Mouse (Mus musculus) forebrain, embryonic 11.5 days (tissue): ENCODE measurements around the gene Cnnm4. TPM values are rescaled to one million over a fixed set of nuclear protein-coding genes. Genes with fewer than 3 reads are reported as not detected.

ENCODE experiments used
- ATAC-seq: fragments of 200-750 bp; cut with Nextera tagmentation; replicated peaks from 2 replicates; pipeline ENCODE4 v1.8.0; 2017; ENCODE audit warnings: moderate TSS enrichment; ENCODE audit not compliant: low FRiP score
- DNase-seq: peaks from one replicate; pipeline ENCODE4 v3.0.0-alpha.2; 2017; ENCODE audit warnings: low spot score
- H3K27ac ChIP-seq: fragments of 300-500 bp; sonication (generic); 2 replicates; pipeline ENCODE4 v1.5.1; 2014; ENCODE audit warnings: low read depth, low read length
- H3K27me3 ChIP-seq: fragments of 300-500 bp; sonication (generic); 2 replicates; pipeline ENCODE4 v1.6.1; 2014; ENCODE audit warnings: mild to moderate bottlenecking, low read length, mixed read lengths; ENCODE audit not compliant: control insufficient read depth, insufficient read depth
- H3K36me3 ChIP-seq: fragments of 300-500 bp; sonication (generic); 2 replicates; pipeline ENCODE4 v1.6.1; 2014; ENCODE audit warnings: mild to moderate bottlenecking, low read length, moderate library complexity, mixed read lengths; ENCODE audit not compliant: control insufficient read depth, insufficient read depth
- H3K4me1 ChIP-seq: fragments of 300-500 bp; sonication (generic); replicated peaks from 2 replicates; pipeline ENCODE4 v1.6.1; 2014; ENCODE audit warnings: low read length, mixed read lengths; ENCODE audit not compliant: control insufficient read depth, insufficient read depth
- H3K4me2 ChIP-seq: fragments of 300-500 bp; sonication (generic); 2 replicates; pipeline ENCODE4 v1.6.1; 2014; ENCODE audit warnings: low read depth, mild to moderate bottlenecking, low read length, moderate library complexity, mixed read lengths; ENCODE audit not compliant: severe bottlenecking
- H3K4me3 ChIP-seq: fragments of 300-500 bp; sonication (generic); 2 replicates; pipeline ENCODE4 v1.5.1; 2014; ENCODE audit warnings: low read depth, low read length
- H3K9ac ChIP-seq: fragments of 300-500 bp; sonication (generic); 2 replicates; pipeline ENCODE4 v1.6.1; 2014; ENCODE audit warnings: low read length
- H3K9me3 ChIP-seq: fragments of 300-500 bp; sonication (generic); 2 replicates; pipeline ENCODE4 v1.6.1; 2016; ENCODE audit warnings: low read length, mixed read lengths; ENCODE audit not compliant: control insufficient read depth
- WGBS: fragments of 180-500 bp; shearing (Covaris S2); extraction: QIAGEN DNeasy Blood & Tissue Kit; methylation state at CpG from one replicate; pipeline ENCODE4 v1.1.7; 2014; 5-methylcytosine and 5-hydroxymethylcytosine counted together
- polyA plus RNA-seq: library from polyadenylated mRNA; unstranded; fragments of >200 nt; fragmentation: Nextera tagmentation; extraction: Ambion mirVana; gene quantifications from 2 replicates; pipeline ENCODE4 v1.2.1, GENCODE M21; 2014

Cnnm4 gene
- polyA plus RNA-seq, 1 experiment from 2014 or later: 14.6 TPM

DNA sequence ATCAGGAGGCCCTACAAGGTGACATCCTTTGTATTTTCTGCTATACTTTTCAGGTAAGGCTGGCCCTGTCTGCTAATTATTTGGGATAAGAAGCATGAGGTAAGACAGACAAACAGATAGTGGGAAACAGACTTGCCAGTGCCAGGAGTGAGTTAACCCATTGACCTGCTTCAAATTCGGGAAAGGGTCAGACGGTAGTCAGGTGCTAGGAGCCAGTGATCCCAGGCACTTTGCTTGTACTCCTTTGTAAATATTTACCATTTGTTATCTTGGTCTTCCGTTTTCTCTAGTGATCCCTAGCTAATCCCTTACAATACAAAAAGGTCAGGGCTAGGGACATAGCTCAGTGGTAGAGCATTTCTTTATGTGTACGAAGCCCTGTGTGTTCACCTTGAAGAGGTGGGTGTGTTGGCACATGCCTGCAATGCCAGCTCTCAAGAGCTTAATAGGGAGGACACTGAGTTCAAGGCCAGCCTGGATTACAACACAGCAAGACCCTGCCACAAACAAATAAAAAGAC is 5.7 kb upstream of the Cnnm4 start:
- 78% methylated on average over 4 of the region's 4 CpGs for WGBS
- H3K4me3 ChIP-seq: no peak overlapping the region
- no peak overlapping the region for H3K9ac ChIP-seq
- no peak for DNase-seq
- no peaks in the 10 kb centered on the region for H3K36me3 ChIP-seq
- H3K27ac ChIP-seq: no peak overlapping the region
- ATAC-seq: no peak
- no peak overlapping the region for H3K4me2 ChIP-seq
- no peaks in the 10 kb centered on the region; the same call in 1 of the 2 replicates for H3K4me1 ChIP-seq
- H3K27me3 ChIP-seq: no peaks in the 10 kb centered on the region
- no peaks in the 10 kb centered on the region for H3K9me3 ChIP-seq

DNA sequence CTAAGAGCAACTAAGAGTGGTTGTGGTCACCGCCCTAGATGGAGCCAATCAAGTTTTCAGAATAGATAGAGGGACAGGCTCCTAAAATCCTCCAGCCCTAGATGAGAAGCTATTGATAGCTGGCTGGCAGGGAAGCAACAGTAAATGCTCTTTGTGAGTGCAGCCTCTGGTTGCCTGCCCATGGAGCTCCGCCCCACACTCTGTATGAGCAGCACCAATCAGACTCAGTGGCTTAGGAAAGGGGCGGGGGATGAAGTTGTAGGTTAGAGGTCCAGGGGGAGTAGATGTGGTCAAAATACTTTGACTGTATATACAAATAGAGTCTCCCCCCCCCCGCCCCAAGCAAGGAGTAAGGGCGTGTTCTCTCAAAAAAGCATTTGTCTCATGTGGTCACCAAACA is 4.0 kb upstream of the Cnnm4 start:
- H3K4me1 ChIP-seq: no peaks in the 10 kb centered on the region; the same call in 1 of the 2 replicates
- ATAC-seq: no peak
- no peak overlapping the region for H3K27ac ChIP-seq
- no peak for DNase-seq
- no peaks in the 10 kb centered on the region for H3K9me3 ChIP-seq
- no peak overlapping the region for H3K4me2 ChIP-seq
- H3K4me3 ChIP-seq: no peak overlapping the region
- WGBS: 52% methylated on average over 5 of the region's 5 CpGs
- H3K27me3 ChIP-seq: no peaks in the 10 kb centered on the region
- H3K9ac ChIP-seq: no peak overlapping the region
- no peaks in the 10 kb centered on the region for H3K36me3 ChIP-seq

DNA sequence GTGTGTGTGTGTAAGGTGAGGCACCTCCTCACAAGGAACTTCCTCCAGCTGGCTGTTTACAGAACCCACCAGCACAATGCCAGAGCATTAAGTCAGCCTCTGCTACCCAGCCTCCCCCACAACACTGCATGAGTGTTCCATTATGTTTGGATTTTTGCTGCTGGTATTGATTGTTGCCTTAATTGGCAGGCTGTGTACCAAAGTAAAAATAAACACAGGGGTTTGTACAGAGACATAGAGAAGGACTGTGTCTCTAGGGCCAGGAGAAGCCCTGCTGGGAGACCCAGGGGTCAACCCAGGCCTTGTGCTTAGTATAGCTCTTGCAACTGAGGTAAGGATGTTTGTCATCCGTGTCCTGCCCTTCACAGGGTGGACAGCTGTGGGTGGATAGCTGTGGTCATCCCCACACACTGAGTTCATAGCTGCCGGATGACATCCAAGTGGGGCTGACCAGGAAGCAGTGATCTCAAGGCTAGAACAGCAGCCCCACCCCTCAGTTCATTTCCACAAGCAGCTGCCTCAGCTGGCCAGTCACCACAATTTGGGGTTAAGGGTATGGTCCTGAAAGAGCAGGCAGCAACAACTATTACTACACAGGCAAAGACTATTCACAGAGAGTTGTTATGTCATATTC is 1.5 kb upstream of the Cnnm4 start:
- Histone ChIP-seq H3K4me3 (no peak overlapping the region), H3K27ac (no peak overlapping the region), H3K9ac (no peak overlapping the region), H3K4me2 (no peak overlapping the region), H3K4me1 (peaks cover 14% of the 10 kb centered on the region), H3K36me3 (no peaks in the 10 kb centered on the region), H3K9me3 (no peaks in the 10 kb centered on the region), H3K27me3 (no peaks in the 10 kb centered on the region)
- WGBS: 44% methylated on average over 2 of the region's 2 CpGs
- no peak for DNase-seq
- no peak for ATAC-seq

DNA sequence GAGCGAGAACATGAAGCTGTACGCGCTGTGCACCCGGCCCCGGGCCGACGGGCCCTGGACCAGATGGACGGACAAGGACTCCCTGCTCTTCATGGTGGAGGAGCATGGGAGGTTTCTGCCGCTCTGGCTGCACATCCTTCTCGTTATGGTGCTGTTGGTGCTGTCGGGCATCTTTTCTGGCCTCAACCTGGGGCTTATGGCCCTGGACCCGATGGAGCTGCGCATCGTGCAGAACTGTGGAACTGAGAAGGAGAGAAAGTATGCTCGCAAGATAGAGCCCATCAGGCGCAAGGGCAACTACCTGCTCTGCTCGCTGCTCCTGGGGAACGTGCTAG is 653 bp downstream of the Cnnm4 start:
- 15% methylated on average over 18 of the region's 18 CpGs for whole genome bisulfite sequencing

DNA sequence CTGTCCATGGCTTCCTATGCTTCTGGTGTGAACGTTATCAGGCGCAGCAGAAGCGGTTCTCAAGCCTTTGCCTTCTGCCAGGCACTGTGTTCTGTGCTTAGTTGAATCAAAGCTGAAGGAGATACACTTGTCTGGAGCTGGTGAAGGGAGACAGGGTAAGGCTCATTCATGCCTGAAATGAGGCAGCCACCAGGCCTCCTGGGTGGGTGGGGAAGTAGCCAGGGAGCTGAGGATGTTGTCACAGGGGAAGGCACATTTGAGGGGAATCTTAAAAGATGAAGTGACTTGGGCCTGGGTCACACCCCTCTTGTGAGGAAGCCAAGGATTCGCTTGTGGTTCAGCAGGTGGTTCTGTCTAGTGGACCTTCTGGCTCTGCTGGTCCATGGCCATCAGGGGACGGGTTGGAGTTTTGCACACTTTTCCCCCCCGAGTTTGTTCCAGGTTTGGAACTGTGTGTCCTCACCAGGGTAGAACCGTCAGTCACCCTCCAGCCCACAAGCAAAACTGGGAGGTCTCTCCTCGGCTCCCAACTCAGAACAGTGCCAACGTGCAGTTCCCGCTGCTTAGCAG is 1.9 kb downstream of the Cnnm4 start:
- no peak for DNase-seq
- no peak for ATAC-seq
- H3K9me3 ChIP-seq: no peaks in the 10 kb centered on the region
- H3K27ac ChIP-seq: no peak overlapping the region
- 85% methylated on average over 10 of the region's 10 CpGs for WGBS
- no peaks in the 10 kb centered on the region for H3K36me3 ChIP-seq
- H3K27me3 ChIP-seq: no peaks in the 10 kb centered on the region
- H3K4me1 ChIP-seq: peaks cover 16% of the 10 kb centered on the region
- H3K9ac ChIP-seq: no peak overlapping the region
- peak overlapping the region; percentile 72 for H3K4me2 ChIP-seq
- H3K4me3 ChIP-seq: 0 out of 2 replicates have a peak overlapping the region, but pooled peaks have one; percentile 2

More for the DNA sequence above, 653 bp downstream of the Cnnm4 start:
- Histone ChIP-seq H3K36me3 (no peaks in the 10 kb centered on the region), H3K27ac (no peak overlapping the region), H3K9me3 (no peaks in the 10 kb centered on the region), H3K27me3 (no peaks in the 10 kb centered on the region), H3K4me3 (peak overlapping the region; percentile 63), H3K4me1 (peaks cover 16% of the 10 kb centered on the region), H3K4me2 (peak overlapping the region; percentile 72), H3K9ac (peak overlapping the region; percentile 76)
- no peak for ATAC-seq
- DNase-seq: no peak

DNA sequence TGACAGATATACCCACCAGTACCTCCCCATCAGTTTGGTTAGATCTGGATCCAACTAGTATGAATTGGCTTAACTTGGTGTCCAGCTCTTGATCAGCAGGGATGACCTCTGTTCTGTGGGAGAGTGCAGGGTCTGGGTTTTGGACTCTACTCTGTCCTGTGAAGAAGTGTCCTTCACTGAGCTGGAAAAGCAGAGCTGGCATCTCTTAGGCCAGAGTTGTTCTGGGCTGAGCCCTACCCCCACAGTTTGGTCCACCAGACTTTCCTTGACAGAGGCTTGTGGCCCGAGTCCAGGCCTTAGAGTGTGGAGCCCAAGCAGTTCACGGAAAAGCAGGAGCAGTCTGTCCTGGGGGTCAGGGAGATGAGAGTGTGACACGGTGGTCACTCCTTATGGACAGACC is 3.2 kb downstream of the Cnnm4 start:
- H3K27ac ChIP-seq: no peak overlapping the region
- H3K9ac ChIP-seq: peak overlapping the region; percentile 3; the same call in 1 of the 2 replicates
- no peaks in the 10 kb centered on the region for H3K9me3 ChIP-seq
- H3K4me3 ChIP-seq: no peak overlapping the region
- WGBS: 86% methylated on average over 3 of the region's 3 CpGs
- peak overlapping the region; percentile 26; the same call in 1 of the 2 replicates for H3K4me2 ChIP-seq
- DNase-seq: no peak
- H3K36me3 ChIP-seq: no peaks in the 10 kb centered on the region
- ATAC-seq: no peak
- H3K27me3 ChIP-seq: no peaks in the 10 kb centered on the region
- H3K4me1 ChIP-seq: peaks cover 16% of the 10 kb centered on the region

DNA sequence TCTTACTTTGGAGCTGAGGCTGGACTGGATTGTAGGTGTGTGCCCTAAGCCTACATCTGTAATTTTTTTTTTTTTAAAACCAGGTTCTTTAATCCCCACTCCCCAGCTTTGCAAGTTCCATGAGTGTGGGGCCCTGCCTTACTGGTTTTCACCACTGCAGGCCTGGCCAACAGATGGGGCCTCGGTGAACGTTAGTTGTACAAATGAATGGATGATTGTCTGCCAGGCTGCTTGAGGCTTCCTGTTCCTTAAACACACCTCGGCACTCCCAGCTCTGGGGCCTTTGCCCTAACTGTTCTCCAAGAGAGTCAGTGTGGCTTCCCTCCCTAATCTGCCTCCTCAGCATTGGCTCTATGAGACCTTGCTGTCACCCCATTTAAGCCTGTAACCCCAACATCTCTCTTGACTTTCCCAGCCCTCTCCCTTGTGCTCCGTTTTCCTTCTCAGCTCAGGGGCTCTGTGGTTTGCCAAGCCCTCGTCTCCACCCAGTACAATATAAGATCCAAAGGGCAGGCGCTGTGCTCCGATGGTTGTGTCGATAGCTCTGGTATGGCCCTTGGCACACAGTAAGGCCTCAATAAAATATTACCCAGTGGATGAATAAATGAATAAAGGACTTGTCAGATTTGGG is 4.2 kb downstream of the Cnnm4 start:
- DNase-seq (no peak), ATAC-seq (no peak)
- Histone ChIP-seq H3K9me3 (no peaks in the 10 kb centered on the region), H3K4me1 (peaks cover 16% of the 10 kb centered on the region), H3K4me2 (peak overlapping the region; percentile 26), H3K27me3 (no peaks in the 10 kb centered on the region), H3K36me3 (no peaks in the 10 kb centered on the region), H3K9ac (peak overlapping the region; percentile 35), H3K4me3 (no peak overlapping the region), H3K27ac (no peak overlapping the region)
- WGBS: 54% methylated on average over 8 of the region's 8 CpGs

DNA sequence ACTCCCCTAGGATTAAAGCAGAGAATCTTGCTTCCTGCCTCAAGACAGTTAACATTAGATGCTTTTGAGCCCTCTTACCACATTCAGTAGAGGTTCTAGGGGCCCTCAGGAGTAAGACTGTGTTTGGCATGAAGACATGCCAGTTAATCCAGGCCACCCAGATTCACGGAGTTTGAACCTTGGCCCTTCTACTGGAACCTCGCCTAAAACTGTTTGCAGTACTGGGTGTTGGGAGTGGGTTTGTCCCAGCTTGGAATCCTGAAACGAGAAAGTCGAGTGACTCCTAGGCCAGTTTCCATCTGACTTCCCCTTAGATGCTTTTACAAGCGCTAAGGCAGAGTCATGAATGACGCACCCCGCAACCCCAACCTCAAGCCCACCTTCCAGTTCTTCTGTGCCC is 5.0 kb downstream of the Cnnm4 start:
- Histone ChIP-seq H3K9me3 (no peaks in the 10 kb centered on the region), H3K4me3 (no peak overlapping the region), H3K4me1 (peaks cover 16% of the 10 kb centered on the region), H3K27me3 (no peaks in the 10 kb centered on the region), H3K9ac (no peak overlapping the region), H3K4me2 (no peak overlapping the region), H3K27ac (no peak overlapping the region), H3K36me3 (no peaks in the 10 kb centered on the region)
- DNase-seq (no peak), ATAC-seq (no peak)
- WGBS: 87% methylated on average over 7 of the region's 7 CpGs
